Mouse (Mus musculus) left cerebral cortex, postnatal 10 days (tissue): ENCODE results near the gene Poldip2. TPM values are rescaled to one million over a fixed set of nuclear protein-coding genes. Genes with fewer than 3 reads are reported as not detected.
"Not testable (repeated sequence)": the region's sequence is repeated elsewhere in the genome, so short reads cannot be mapped to it uniquely, and the experiment has no call there.

ENCODE experiments used
- DNase-seq, 2 experiments: peaks; one replicate each; pipeline ENCODE4 v3.0.0; 2021 to 2022; ENCODE audit warnings: low spot score in 2 of 2, mixed read lengths in 1 of 2; ENCODE audit errors: extremely low spot score in 1 of 2
- intact Hi-C: fragments of 180-260 bp; cut with DNase I; formaldehyde crosslinking; loops from one replicate; pipeline ENCODE4 v1.15.1; 2025
- total RNA-seq, 2 experiments: library from RNA; stranded (reverse); gene quantifications; 2 replicates each; pipeline ENCODE4 v1.2.3; 2021

Gene Poldip2
- total RNA-seq, 2 experiments from 2014 or later = 117 to 119 TPM

DNA sequence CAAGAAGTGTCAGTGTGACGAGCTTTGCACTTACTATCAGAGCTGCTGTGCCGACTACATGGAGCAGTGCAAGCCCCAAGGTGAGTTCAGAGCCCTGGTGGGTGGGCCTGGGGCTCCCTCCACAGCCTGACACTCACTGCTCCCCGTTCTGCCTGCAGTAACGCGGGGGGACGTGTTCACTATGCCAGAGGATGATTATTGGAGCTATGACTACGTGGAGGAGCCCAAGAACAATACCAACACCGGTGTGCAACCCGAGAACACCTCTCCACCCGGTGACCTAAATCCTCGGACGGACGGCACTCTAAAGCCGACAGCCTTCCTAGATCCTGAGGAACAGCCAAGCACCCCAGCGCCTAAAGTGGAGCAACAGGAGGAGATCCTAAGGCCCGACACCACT is 12.4 kb upstream of the Poldip2 start:
- intact Hi-C loops = no loop called here
- DNase-seq = no peak

GRCm38 (mm10) chr11:78500623-78501202 is 11.3 kb upstream of the Poldip2 start:
- no peak for DNase-seq
- intact Hi-C loops = no loop called here

DNA sequence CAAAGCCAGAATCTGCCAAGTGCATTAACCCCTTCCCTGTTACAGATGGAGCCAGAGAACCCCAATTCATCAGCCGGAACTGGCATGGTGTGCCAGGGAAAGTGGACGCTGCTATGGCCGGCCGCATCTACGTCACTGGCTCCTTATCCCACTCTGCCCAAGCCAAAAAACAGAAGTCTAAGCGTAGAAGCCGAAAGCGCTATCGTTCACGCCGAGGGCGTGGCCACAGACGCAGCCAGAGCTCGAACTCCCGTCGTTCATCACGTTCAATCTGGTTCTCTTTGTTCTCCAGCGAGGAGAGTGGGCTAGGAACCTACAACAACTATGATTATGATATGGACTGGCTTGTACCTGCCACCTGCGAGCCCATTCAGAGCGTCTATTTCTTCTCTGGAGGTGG is 10.5 kb upstream of the Poldip2 start:
- no peak for DNase-seq
- intact Hi-C loops = no loop called here

DNA sequence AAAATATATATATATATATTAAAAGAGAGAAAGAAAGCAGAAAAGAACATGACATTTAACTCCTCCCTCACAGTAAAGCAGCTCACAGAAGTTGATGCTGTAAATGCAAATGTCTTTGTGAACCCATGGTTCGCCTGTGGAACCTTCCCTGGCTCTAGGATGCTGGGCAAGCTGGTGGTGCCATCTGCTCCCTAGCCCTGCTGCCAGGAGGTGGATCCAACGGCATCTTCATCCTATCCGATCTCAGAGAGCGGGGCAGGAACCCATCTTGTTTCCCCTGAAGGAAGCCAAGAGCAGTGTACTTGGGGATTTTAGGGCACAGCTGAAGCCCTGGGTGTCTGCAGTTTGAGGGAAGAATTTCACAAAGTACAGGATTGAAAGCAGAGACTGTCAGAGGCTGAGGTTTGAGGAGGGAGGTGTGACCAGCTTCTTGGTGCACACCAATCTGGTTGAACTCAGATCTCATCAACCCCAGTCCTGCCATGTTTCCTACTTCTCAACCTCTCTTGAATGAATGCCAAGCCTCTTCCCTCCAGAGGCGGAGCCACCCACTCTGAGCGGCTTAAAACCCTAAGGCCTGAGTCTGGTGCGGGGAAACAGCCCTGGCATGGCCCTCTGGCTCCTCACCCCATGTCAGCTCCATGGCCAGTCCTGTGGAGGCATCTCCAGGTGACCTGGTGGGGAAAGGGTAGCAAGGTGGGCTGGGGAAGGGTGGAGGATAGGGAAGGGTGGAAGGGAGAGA is 8.9 kb upstream of the Poldip2 start, which contains the start of gene Sebox:
Gene Sebox, plus strand, starts transcription at position 539 of the 742 bp plus-strand sequence.
- no peak for DNase-seq
- intact Hi-C loops = no loop called here

GRCm38 (mm10) chr11:78505430-78505829 is 6.6 kb upstream of the Poldip2 start:
- no peak for DNase-seq
- intact Hi-C loops = no loop called here

GRCm38 (mm10) chr11:78509148-78509547 is 2.8 kb upstream of the Poldip2 start:
- DNase-seq = no peak
- intact Hi-C loops = no loop called here

GRCm38 (mm10) chr11:78513106-78513790 is 1.3 kb downstream of the Poldip2 start:
- DNase-seq = no peak
- intact Hi-C loops = no loop called here

DNA sequence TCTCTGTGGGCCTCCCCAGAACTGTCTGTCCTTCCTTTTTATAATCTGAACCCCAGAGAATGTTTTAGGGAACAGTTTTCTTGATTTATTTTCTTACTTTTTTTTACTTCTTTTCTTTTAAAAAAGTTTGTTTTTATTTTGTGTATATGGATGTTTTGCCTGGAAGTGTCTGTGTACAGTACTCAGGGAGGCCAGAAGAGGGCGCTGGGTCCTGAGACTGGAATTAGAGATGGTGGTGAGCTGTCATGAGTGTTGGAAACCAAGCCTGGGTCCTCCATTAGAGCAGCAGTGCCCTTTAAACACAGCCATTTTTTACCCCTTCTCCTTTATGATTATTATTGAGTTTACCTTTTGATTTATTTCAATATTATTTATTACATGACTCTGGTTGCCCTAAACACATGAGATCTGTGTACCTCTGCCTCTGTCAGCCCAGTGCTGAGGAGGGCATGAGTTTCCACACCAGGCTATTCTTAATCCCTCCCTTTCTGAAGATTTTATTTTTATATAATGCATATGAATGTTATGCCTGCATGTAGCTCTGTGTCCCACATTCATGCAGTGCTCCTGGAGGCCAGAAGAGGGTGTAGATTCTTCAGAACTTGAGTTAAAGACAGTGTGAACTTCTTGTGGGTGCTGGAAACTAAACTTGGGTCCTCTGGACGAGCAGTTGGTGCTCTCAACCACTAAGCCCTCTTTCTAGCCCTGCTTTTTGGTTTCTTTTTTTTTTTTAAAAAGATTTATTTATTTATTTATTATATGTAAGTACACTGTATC is 3.7 kb downstream of the Poldip2 start:
- intact Hi-C loops = no loop called here
- DNase-seq = no peak

GRCm38 (mm10) chr11:78518931-78519330 is 6.9 kb downstream of the Poldip2 start:
- intact Hi-C loops = no loop called here
- DNase-seq = no peak

GRCm38 (mm10) chr11:78521880-78522279 is 9.9 kb downstream of the Poldip2 start:
- DNase-seq = no peak
- intact Hi-C loops = no loop called here

GRCm38 (mm10) chr11:78522481-78522997 is 10.5 kb downstream of the Poldip2 start:
- intact Hi-C loops = no loop called here
- no peak for DNase-seq

DNA sequence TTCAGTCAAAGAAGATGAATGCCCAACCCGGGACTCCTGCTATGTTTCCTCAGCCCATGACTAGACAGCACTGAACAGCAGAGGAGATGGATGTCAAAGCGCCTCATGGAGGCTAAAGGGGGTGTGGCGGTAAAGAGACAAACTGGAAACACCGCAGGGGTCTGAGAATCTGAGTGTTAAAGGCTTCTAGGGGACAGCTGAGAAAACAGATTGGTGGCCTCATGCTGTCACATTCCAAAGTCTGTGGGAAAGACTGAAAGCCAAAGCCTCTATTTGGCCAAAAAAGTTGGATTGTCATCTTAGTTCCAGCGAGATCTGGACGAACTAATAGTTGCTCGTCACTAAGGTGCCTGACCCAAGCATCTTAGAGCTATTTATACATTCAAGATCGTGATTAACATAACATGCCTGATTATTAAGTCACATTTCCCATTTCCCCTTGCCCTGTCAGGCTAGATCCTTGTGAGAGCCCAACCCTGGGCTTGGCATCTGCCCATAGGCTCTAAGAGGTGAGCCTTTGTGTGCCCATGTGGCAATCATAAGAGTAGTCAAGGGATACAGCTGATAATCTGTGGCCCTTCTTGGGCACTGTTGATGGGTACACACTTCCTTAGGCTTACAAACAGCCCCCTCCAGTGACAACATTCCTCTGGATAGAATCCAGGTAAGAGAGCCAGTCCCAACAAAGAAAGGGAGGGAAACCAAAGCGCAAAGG is 11.4 kb downstream of the Poldip2 start:
- intact Hi-C loops = no loop called here
- DNase-seq = peak in 1 of 2 experiments; percentile 67

DNA sequence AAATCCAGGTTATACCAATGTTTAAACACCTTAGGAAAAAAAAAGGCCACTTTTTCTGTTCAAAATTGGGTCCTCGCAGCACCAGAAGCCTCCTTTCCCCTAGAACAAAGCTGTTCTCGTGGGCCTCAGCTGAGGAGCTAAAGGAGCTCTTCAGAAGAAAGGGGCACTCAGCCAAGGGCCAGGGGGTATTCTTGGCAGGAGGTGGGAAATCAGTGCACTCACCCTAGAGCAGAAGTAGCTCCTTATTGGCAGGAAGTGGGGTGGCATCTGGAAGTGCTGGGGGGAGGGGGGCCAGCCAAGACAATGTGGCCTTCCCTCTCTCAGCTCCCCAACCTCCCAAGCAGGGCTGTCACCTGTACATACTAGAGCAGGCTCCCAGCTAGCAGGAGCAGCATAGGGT is 12.8 kb downstream of the Poldip2 start:
- peak in 1 of 2 experiments; percentile 59 for DNase-seq
- intact Hi-C loops = no loop called here

DNA sequence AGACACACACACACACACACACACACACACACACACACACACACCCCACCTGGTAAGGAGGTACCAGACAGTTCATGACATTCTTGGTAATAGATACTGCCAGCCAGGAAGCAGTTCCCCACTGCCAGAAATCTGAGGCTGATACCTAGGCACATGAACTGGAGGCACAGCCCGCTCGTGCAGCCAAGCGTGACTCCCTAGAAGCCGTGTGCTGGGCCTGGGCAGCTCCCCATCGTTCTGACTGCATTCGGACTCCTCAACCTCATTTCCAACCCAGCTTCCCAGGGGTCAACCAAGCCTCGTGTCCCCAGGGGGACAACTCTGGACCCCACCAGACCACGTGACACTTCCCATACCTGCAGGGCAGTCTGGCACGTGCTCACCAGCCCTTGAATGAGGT is 16.7 kb downstream of the Poldip2 start:
- intact Hi-C loops = no loop called here
- DNase-seq = no peak

- intact Hi-C loops = no loop called here
- no peak for DNase-seq
Observed at GRCm38 (mm10) chr11:78530001-78530400, 18.0 kb downstream of the Poldip2 start.

DNA sequence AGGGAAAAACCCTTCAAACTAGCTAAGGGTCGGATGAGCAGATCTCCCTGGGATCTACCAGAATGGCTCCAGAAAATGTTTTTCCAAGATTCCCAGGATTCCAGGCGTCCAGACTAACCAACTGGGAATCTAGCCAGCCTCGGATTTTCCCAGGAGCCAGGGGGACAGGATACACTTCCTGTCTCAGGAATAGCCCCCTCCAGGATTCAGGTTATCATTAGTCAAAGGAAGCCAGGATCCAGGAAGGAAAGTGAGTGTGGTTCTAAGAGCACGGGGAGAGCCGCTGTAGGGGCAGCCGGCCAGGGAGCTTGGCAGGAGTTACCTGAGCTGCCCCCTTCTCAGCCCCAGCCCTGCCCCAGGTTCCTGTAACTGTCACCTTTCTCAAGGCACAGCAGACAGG is 19.1 kb downstream of the Poldip2 start:
- intact Hi-C loops = no loop called here
- DNase-seq = peak in 1 of 2 experiments; percentile 85

DNA sequence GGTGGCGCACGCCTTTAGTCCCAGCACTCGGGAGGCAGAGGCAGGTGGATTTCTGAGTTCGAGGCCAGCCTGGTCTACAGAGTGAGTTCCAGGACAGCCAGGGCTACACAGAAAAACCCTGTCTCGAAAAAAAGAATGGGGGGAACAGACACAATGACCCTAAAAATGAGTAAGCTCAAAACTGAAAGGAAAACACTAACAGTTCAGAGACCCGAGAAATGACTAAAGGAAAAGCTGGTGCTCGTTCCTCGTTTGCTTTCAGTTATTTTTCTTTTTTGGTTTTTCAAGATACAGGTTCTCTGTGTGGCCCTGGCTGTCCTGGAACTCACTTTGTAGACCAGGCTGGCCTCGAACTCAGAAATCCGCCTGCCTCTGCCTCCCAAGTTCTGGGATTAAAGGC is 19.5 kb downstream of the Poldip2 start:
- intact Hi-C loops, DNase-seq: not testable (repeated sequence)

DNA sequence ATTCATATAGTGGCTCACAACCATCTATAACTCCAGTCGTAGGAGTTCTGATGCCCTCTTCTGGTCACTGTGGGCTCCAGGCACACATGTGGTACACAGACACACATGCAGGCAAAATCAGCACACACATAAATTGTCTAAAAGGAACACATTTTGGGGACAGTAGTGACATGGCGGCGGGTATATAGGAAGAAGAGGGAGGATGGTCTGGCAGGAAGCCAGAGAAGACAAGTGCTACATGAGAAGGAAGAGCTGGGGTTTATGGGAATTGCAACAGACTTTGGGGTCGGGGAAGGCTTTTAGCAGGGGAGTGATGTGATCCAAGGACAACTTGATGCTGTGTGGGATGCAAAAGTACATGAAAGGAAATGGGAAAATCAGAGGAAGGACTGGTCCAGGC is 22.5 kb downstream of the Poldip2 start:
- intact Hi-C loops = no loop called here
- DNase-seq = no peak
